Mouse (Mus musculus): Measurements from ENCODE around the gene Gm10488.
"Not testable (repeated sequence)": the region's sequence is repeated elsewhere in the genome, so short reads cannot be mapped to it uniquely, and the experiment has no call there.

Gene Gm10488

DNA sequence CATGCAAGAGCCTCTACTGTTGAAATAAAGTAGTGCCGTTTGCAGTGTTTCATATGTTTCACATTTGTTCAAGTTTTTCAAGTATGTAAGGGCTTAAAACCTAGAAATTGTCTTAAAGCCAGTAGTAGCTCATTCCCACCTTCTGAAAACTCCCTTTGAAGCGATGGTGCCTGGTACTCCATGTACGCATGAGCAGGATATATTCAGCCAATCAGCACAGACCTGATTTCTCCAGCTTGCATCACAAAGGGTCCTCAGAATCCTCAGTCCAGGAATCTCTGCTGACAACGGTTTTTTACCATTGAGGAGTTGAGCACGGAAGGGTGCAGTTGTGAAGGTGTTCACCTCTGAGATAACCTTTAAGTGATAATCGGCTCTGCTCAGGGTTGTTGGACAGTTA lies at the start of gene Gm10488:
Gm10488 (plus strand) TSS at position 301 of the 400 bp plus-strand sequence.
- not testable (repeated sequence) for DNase-seq (ENCODE audit: low read depth)

Data from c-Kit-positive CD71-negative TER-119-negative erythroid progenitor cells, embryonic 14.5 days (primary cell).